Mouse (Mus musculus): Measurements from ENCODE around the gene Map4k3.

GRCm38 (mm10) chr17:80645694-80646034, 82.6 kb downstream of the Map4k3 start:
- TF ChIP-seq CTCF (IDR thresholded peaks at IDR 0.05; ENCODE audit: extremely low read depth, insufficient read depth, low read length) (no peak), POLR2A (IDR thresholded peaks at IDR 0.05; ENCODE audit: extremely low read depth, insufficient read depth, low read length) (no peak)

Measured in cortical plate, adult 2 months (tissue).